Comparison of ENCODE assay signal across 11 mouse cellular contexts in genomic region chr10:75173056-75173455, GRCm38 (mm10). TPM values are rescaled to one million over a fixed set of nuclear protein-coding genes. Genes with fewer than 3 reads are reported as not detected.
A peak's percentile ranks its signal among the peaks of the same experiment; 100 is the strongest.
DNase-seq lines count a peak whose midpoint lies in the region; ATAC-seq and TF ChIP-seq lines count a peak whose summit lies in the region.
"Had no signal": no experiment of that assay in that cellular context is flagged by ENCODE, and none has a peak within 500 bp of the region (broad histone marks: within the 10 kb centered on the region; RNA-seq: fewer than 3 reads in every experiment).

No protein-coding gene starts in this region.

- peak overlapping the region; percentile 57 for H3K27ac ChIP-seq in gastrocnemius, adult 2 months
- H3K27ac ChIP-seq in kidney, adult 2 months (ENCODE audit: insufficient read depth, low read depth, low read length): peak overlapping the region; percentile 32
- peak overlapping the region; percentile 33; the same call in 1 of the 2 replicates for H3K27ac ChIP-seq in spleen, adult 2 months (ENCODE audit: insufficient read depth, low read length)
- H3K27ac ChIP-seq: limb, embryonic 15.5 days had no signal

- TF ChIP-seq POLR2A in kidney, adult 2 months (IDR thresholded peaks at IDR 0.05; ENCODE audit: low read depth, low read length): no peak
- no peak for TF ChIP-seq POLR2A in spleen, adult 2 months (IDR thresholded peaks at IDR 0.05; ENCODE audit: low read depth, low read length)

- no peaks in the 10 kb centered on the region; the same call in 1 of the 2 replicates for H3K36me3 ChIP-seq in kidney, adult 2 months (ENCODE audit: control insufficient read depth, insufficient read depth, low read length)
- peaks cover 14% of the 10 kb centered on the region for H3K36me3 ChIP-seq in spleen, adult 2 months (ENCODE audit: control insufficient read depth, insufficient read depth, low read length)
- H3K36me3 ChIP-seq: G1E had no signal

- DNase-seq in gastrocnemius, adult 2 months: no peak
- no peak for DNase-seq in gastrocnemius, postnatal 25 days
- DNase-seq in kidney, adult 2 months: peak; percentile 47
- DNase-seq in kidney, adult 9 months: no peak
- no peak for DNase-seq in spleen, adult 2 months (ENCODE audit: low read depth in 1 of 2, low spot score in 2 of 2)
- DNase-seq in spleen, adult 12 weeks (ENCODE audit: low spot score): no peak
- DNase-seq: cerebellum, adult 9-10 months had no signal

- no peaks in the 10 kb centered on the region for H3K27me3 ChIP-seq in kidney, adult 2 months (replicated peaks; ENCODE audit: control insufficient read depth, insufficient read depth, low read length)
- H3K27me3 ChIP-seq in spleen, adult 2 months (ENCODE audit: control insufficient read depth, insufficient read depth, low read length): no peaks in the 10 kb centered on the region
- H3K27me3 ChIP-seq: limb, embryonic 15.5 days had no signal

- 38% methylated on average over 8 of the region's 8 CpGs for WGBS in kidney, adult 2 months
- WGBS in spleen, adult 2 months: 82% methylated on average over 8 of the region's 8 CpGs

- H3K4me1 ChIP-seq in kidney, adult 2 months (ENCODE audit: control insufficient read depth, insufficient read depth, low read length): 0 out of 2 replicates have a peak, but pooled peaks cover 5% of the 10 kb centered on the region
- H3K4me1 ChIP-seq in spleen, adult 2 months (ENCODE audit: control insufficient read depth, insufficient read depth, insufficient read length): no peaks in the 10 kb centered on the region

- no peak for ATAC-seq in inflammation-experienced regulatory T-cells, adult 6 months
- no peak for ATAC-seq in monocyte, adult 5-6 weeks (replicated peaks; ENCODE audit: insufficient number of reproducible peaks, low FRiP score, low TSS enrichment, poor library complexity, severe bottlenecking)

- no peak overlapping the region for H3K4me3 ChIP-seq in gastrocnemius, adult 2 months
- H3K4me3 ChIP-seq in kidney, adult 2 months (ENCODE audit: insufficient read depth, low read depth, low read length): no peak overlapping the region
- H3K4me3 ChIP-seq in spleen, adult 2 months (ENCODE audit: extremely low read depth, insufficient read depth, insufficient read length): no peak overlapping the region
- H3K4me3 ChIP-seq: limb, embryonic 15.5 days had no signal

- intact Hi-C loops in gastrocnemius, adult 2 months (cut with DNase I): no loop called here

- TF ChIP-seq CTCF in gastrocnemius, adult 2 months (IDR thresholded peaks at IDR 0.05): no peak
- no peak for TF ChIP-seq CTCF in kidney, adult 2 months (conservative IDR thresholded peaks at IDR 0.05; ENCODE audit: insufficient read depth, insufficient read length, low read depth, low read length)
- TF ChIP-seq CTCF in spleen, adult 2 months (IDR thresholded peaks at IDR 0.05; ENCODE audit: extremely low read depth, insufficient read depth, insufficient read length, insufficient replicate concordance): no peak

RNA-seq across cellular contexts. Expression of gene Specc1l, which starts 38.8 kb away (rescaled TPM):
- total RNA-seq in gastrocnemius, adult 2 months (2021): 10 to 100 TPM; 43.1 to 44.8 TPM
- 10 to 100 TPM; 31.2 to 33.5 TPM for total RNA-seq in gastrocnemius, postnatal 25 days (2021)
- 14.0 and 15.6 TPM in 2 replicates for polyA plus RNA-seq in kidney, adult 2 months (2012; rRNA removed)
- 16.7 and 17.7 TPM in 2 replicates for polyA plus RNA-seq in spleen, adult 2 months (2012; rRNA removed)
- polyA plus RNA-seq in inflammation-experienced regulatory T-cells, adult 6 months (2017; shearing (Covaris generic)): 10 to 100 TPM; 13.3 to 15.2 (median 13.3) TPM
- 34.2 to 50.5 TPM (median 34.5 TPM) in 3 replicates for total RNA-seq in monocyte, adult 5-6 weeks (2017)
